Mouse (Mus musculus) neutrophil, adult 5-6 weeks (primary cell): ENCODE measurements around the gene Nrxn2. TPM values are rescaled to one million over a fixed set of nuclear protein-coding genes. Genes with fewer than 3 reads are reported as not detected.

ENCODE experiments used
- ATAC-seq: fragments of 151-379, 151-347 bp; 2 replicates; pipeline ENCODE4 v1.8.0; 2017; ENCODE audit warnings: mild to moderate bottlenecking, moderate TSS enrichment; ENCODE audit not compliant: insufficient number of reproducible peaks, poor library complexity, low FRiP score, severe bottlenecking; ENCODE audit errors: extremely low read depth
- total RNA-seq: library from RNA; stranded (forward); fragments of 200-1000 nt; gene quantifications from 2 replicates; pipeline ENCODE4 v1.2.3, GENCODE M21; 2017

Nrxn2 gene
- total RNA-seq, 1 experiment from 2014 or later, result 0.70 TPM

DNA sequence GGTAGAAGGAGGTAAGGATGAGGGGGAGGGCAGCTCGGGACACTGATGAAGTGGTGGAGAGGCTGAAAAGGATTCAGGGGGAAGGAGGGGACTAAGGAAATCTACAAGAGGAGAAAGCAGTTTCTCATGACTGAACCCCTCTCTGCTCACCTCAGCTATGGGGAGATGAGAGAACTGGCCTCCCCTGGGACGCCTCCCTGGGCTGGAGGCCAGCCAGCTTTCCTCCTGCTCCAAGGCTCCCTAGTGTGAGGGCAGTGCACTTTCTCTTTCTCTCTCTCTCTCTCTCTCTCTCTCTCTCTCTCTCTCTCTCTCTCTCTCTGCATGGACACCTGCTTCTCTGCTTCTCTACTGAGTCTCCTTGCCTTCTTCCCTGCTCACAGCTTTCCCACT lies 82.1 kb downstream of the Nrxn2 start:
- ATAC-seq, result no peak

DNA sequence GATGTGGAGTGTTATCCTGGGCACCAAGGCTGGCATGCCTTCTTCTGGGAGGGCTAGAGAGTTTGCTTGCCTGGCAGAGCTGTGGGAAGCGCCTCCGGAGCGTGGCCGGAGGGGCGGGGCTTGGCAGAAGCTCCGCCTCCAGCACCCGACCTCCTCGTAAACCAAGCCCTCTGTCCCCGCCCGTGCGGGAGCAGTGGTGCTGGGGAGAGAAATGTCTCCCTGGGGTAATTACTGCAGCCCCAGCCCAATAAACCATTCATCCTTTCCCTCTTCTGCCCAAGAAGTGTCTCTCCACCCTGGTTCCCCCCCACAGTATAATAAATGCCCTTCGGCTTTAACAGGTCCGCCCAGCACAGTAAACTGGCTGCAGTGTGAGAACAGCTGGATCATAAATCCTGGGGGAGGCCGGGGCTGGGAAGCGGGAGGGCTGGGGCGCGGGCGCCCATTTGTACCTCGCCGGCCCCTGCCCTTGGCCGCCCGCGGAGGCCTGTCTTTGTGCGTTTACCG lies 83.6 kb downstream of the Nrxn2 start:
- no peak for ATAC-seq

DNA sequence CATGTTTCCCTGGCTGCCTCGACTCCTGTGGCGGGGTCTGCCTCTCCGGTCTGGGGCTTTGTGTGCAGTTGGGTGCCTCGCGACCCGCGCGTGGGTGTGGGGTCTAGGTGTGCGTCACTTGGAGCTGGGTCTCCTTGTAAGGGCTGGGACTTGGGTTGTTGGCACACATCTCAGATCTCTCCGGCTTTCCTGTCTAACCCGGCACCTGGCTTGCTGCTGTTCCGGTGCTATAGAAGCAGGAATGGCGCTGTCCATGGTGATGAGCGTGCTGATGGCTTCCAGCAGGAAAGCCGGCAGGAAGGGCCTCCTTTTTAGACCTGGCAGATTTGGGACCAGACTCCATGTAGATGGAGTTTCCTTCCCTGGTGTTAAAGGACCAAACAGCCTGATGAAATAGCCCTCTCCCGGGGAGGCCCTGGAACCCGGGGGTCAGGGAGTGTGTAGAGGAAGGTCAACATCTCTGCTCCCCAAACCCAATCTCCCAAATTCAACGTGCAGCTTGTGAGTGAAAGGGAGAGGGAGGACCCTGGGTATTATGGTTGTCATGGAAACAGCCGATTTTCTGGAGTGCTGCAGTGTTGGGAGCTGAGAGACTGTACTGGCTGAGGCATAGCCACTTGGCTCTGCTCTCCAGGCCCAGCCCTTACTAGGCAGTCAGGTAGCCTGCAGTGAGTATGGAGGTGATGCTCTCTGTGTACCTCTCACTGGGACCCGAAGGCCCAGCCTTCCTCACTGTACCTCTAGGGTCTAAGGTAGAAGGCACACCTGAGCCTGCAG lies 84.2 kb downstream of the Nrxn2 start:
- ATAC-seq, result no peak

DNA sequence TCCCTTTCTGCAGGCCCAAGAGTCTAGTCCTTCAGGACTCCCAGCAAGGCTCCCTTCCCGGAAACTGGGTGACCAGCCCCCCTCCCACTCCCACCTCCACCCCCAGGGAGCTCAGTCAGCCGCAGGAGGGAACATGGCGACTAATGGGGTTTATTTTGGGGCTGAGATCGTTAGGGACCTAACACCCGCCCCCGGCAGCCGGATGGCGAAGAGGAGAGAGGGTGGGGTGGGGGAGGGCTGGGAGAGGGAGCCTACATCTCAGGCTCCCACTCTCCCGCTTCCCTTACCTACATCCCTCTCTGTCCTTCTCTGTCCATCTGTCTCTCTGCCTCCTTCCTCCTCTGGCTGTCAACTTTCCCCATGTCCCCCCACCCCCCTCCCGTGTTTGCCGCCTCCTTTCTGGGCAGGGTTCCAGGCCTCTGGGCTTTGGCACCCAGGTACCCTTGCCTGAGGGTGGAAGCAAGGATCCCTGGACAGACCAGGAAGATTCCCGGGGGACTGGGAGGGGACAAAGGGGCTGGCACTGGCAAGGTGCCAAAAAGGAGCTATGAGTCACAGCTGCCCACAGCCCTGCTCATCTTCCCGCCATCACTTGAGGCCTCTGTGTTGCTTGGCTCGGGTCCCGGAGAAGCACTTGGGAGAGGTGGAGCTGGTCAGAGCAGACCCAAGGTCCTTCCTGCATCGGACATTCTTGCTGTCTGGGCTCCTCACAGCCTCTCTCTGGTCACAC lies 85.6 kb downstream of the Nrxn2 start:
- ATAC-seq, result no peak

GRCm38 (mm10) chr19:6504656-6505045 lies 86.1 kb downstream of the Nrxn2 start:
- ATAC-seq, result no peak

GRCm38 (mm10) chr19:6507393-6507792 lies 88.9 kb downstream of the Nrxn2 start:
- no peak for ATAC-seq

DNA sequence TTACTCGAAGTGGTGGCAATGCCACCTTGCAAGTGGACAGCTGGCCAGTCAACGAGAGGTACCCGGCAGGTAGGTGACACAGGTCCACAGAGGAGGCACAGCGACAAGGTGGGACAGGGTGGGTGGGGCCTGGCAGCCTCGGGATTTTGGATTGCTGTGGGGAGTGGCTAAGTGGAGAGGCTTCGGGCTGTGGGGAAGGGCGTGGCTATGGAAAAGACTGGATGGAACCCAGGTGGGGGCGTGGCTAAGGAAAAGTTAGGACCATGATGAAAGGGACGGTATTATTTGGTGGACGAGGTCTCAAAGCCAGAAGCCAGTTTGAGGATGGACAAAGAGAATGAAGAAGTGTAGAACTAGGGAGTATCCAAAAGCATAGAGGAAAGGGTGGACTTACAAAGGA lies 91.3 kb downstream of the Nrxn2 start:
- no peak for ATAC-seq

- ATAC-seq, result no peak
Measured at GRCm38 (mm10) chr19:6510546-6510945, 92.0 kb downstream of the Nrxn2 start.

DNA sequence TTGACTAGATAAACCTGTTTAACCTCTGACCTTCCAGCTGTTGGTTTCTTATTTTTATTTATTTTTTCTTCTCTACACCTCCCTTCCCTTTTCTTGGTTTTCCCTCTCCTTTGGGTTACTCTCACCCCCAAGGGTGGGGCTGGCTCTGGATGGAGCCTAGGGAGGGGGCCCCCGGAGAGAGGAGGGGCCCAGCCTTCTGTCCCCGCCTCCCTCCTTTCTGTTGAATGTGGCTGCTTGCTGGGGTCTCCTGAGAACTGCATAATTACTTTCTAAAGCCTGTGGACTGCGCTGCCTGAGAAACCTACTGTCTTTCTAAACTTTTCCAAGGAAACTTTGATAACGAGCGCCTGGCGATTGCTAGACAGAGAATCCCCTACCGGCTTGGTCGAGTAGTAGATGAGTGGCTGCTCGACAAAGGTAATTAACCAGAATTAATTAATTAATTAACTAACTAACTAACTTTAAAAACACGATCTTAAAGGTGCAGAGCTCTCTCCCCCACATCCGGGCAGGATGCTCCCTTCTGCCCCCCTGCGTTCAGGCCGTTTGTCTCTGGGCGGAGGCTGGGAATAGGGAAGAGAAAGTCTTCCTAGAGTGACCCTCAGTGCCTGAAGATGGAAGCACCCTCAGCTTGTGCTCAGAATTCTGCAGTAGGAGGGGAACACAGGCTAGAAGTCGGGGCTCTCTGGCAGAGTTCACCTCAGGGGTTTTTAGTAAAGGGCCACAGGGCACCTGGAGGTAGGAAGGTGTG lies 95.0 kb downstream of the Nrxn2 start:
- no peak for ATAC-seq

DNA sequence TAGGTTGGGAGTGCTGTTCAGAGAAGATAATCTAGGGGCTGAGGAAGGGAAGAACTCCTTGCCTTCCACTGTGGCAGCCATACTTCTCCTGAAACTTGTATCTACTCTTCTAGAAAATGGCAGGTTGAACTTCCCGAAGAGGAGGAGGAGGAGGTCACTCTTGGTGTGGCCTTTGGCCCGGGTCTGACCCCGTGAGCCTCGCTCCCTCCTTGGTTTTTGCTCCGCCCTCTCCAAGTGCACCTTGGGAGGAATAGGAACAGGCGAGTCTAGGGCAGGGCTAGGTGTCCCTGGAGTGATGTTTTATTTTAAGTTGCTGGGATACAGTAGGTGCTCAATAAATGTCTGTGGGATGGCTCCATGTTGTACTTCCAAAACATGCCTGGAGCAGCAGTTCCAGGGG lies 96.4 kb downstream of the Nrxn2 start:
- no peak for ATAC-seq

DNA sequence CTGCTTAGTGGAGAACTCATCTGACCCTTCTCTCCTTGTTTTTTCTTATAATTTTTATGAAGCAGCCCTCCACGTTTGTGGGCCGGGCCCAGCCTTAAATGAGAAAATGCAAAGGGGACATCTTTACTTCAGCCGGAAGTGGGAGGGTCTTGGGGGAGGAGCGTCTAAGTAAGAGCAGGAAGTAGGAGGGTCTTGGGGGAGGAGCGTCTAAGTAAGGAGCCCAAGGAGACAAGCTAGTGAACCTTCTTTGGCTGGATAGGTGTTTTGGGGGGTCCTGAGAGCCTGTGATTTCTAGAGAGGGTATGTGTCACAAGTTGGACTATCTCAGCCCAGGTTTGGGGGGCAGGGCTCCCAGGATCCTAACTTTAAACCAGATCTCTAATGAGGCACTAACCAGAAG lies 96.9 kb downstream of the Nrxn2 start:
- no peak for ATAC-seq

- ATAC-seq, result no peak
Measured at GRCm38 (mm10) chr19:6516153-6516552, 97.6 kb downstream of the Nrxn2 start.

DNA sequence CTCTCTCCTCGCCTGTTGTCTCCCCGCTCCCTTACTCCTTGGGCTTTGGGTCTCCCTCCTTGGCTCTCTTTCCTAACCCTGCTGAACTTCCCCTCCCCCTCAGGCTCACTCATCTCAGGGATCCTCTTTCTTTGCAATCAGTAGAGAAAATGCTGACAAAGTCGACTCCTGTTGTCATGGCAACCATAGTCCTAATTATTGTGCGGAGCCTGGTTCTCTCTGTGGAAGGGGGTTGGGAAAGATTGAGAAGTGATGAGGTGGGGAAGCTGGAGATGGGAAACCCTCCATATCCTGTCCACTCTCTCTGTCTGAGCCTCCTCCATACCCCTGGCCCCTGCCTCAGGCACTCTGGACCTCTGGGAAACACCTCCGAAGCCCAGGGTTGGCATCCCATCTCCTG lies 100.1 kb downstream of the Nrxn2 start:
- ATAC-seq, result no peak

DNA sequence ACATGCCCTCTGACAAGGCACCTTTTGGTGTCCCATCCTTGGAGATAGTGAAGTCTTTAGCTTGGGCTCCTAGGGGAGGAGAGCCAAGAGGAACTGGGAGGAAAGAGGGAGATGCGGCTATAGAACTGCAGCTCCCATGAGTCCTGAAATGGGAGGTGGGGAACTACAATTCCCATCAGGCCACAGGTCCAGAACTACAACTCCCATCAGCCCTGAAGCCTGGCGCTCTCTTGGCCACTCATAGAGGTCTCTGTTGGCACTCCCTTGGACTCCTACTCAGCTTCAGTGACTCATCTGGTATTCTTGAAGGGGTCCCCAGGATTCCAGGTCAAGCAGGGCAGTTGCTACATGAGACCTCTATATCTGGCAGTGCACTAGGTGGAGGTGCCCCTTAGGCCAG lies 101.0 kb downstream of the Nrxn2 start:
- ATAC-seq, result no peak

GRCm38 (mm10) chr19:6521630-6522029 lies 103.1 kb downstream of the Nrxn2 start:
- no peak for ATAC-seq

GRCm38 (mm10) chr19:6522289-6522688 lies 103.8 kb downstream of the Nrxn2 start:
- ATAC-seq, result no peak

DNA sequence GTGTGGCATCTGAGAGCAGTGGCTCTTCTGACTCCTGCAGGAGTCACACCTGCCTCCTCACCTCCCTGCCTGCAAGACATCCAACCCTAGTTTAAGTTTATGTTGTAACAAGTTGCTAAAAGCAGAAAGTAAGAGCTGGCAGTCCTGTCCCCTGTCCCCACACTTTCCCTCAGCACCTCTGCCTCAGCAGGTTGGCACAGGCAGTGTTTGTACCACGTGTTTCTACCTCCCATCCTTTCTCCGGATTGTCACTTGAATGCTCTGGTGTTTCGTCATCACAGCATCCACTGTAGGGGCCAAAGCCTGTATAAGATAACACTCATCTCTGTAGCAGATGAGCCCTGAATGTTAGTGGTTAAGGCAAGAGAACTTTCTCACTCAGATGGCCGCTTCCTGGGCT lies 106.5 kb downstream of the Nrxn2 start:
- ATAC-seq, result no peak

GRCm38 (mm10) chr19:6526010-6526409 lies 107.5 kb downstream of the Nrxn2 start:
- no peak for ATAC-seq

DNA sequence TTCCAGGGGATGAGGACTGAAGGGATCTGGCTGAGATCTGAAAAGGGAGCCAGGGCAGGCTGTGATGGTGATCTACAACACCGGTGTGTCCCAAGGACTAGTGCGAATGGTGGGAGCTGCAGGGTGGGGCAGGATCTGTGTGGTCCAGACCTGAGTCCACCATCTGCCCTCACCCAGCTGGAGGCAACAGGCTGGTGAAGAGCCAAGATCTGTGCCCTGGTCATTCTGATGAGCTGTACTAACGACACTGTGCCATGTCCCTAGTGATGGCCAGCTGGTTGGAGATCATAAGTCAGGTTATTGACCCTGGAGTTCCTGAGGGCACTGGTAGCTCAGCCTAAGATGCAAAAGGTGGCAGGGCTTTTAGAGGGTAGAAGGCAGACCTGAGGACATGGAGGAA lies 108.9 kb downstream of the Nrxn2 start:
- ATAC-seq, result no peak
